Mouse (Mus musculus) adrenal gland, postnatal 36 days (tissue): Measurements from ENCODE around the gene Cacng4. TPM values are rescaled to one million over a fixed set of nuclear protein-coding genes. Genes with fewer than 3 reads are reported as not detected.

Source experiments
- DNase-seq, 2 experiments: peaks; one replicate each; pipeline ENCODE4 v3.0.0; 2021; ENCODE audit warnings: mixed read lengths in 1 of 2
- long read RNA-seq, 2 experiments: library from polyadenylated mRNA; stranded (forward); transcript quantifications; one replicate each; pipeline ENCODE4 v2.0.0; 2021; ENCODE audit warnings: borderline sequencing depth in 2 of 2
- total RNA-seq, 2 experiments: library from RNA; stranded (reverse); gene quantifications; 2 replicates each; pipeline ENCODE4 v1.2.3; 2021

Gene Cacng4
- total RNA-seq = 1 to 10 TPM; 1.9 to 2.0 TPM
- long read RNA-seq, experiment 1, partial matches to known transcripts = 0 of 3 reads
- long read RNA-seq, experiment 1, other reads (novel, unspliced or antisense) = 0 of 3 reads
- long read RNA-seq, experiment 2 = 0 reads

DNA sequence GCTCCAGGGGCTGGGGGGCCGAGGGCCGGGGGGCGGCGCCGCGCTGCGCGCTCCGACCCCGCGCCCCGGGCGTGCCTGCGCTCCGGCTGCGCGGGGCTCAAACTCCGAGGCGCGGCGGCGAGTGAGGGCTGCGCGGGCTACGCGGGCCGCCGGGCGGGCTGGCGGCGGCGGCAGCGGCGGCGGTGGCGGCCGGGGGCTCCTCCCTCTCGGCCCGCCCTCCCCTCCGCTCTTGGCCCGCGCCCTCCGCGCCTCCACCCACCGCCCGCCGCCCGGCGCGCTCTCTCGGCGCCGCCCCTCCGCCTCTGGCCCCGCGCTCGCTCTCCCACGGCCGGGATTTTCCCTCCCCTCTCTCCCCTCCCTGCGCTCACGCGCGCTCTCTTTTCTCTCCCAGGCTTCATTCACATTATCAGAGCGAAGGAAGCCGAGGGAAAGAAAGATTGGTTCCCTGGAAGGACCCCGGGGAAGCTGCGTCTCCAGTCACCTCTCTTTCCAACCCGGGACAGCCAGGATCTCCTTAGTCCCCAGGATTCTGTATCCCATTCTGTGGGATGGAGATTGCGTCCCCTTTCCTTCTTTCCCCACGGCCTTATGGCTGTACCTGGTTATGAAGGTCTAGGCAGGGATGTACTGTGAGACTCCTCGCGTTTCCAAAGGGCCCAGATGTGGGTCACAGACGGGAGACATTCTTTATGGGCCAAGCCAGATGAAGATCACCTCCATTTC, at the start of gene Cacng4:
TSS of gene Cacng4 (minus strand) at position 11 of the 723 bp plus-strand sequence.
- peak; percentile 30 to 46 for DNase-seq

GRCm38 (mm10) chr11:107833351-107834040, 39.1 kb upstream of the Cacng4 start:
- DNase-seq = no peak

DNA sequence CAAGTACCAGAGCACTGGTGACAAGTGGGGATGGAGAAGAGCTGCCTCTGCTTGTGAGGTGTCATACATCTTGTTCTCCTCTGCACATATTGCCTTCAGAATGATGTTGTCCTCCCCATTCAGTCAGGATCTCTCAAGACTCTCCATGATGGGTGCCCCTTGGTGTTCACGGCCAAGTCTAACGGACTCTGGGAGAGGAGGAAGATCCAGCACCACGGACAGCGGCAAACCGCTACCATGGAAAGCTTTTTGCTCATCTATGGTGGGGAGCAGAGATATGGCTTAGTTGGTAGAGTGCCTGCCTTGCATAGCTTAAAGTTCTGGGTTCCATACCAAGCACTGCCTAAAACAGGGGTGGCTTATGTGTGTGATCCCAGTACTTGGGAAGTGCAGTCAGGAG, 22.8 kb upstream of the Cacng4 start:
- peak; percentile 9 to 28 for DNase-seq

DNA sequence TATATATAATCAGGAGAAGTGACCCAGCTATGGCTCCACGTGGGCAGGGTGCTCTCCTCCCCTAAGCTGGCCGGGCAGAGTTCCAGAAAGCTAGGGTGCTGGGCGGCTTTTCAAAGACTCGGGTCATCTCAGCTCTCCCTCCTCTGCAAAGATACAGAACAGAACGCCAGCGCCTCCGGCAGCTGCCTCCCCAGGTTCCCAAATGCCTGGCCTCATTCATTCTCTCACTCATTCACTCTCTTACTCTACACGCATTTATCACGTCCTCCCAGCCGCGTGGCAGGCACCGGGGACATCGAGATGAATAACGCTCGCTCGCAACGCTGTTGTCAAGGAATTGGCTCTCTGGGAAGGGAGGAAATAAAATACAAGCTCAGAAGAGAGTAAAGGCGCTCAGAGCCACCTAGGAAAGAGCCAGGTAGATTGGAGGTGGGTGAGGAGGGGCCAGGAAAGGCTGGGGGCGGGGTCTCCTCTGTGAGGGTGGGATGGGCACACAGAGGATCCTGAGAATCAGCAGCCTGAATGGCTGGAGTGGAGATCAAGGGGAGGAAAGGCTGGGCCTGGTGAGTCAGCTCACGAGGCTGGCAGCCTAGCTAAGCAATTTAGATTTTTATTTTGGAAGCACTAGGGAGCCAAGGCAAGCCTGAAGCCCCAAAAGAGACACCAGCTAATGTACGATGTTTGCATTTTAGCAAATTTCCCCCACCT, 18.7 kb upstream of the Cacng4 start:
- DNase-seq = peak; percentile 59 to 67

GRCm38 (mm10) chr11:107812429-107812828, 18.1 kb upstream of the Cacng4 start:
- no peak for DNase-seq

- DNase-seq = peak; percentile 10 to 16
Observed at GRCm38 (mm10) chr11:107808508-107808907, 14.2 kb upstream of the Cacng4 start.

GRCm38 (mm10) chr11:107806058-107806457, 11.7 kb upstream of the Cacng4 start:
- no peak for DNase-seq

DNA sequence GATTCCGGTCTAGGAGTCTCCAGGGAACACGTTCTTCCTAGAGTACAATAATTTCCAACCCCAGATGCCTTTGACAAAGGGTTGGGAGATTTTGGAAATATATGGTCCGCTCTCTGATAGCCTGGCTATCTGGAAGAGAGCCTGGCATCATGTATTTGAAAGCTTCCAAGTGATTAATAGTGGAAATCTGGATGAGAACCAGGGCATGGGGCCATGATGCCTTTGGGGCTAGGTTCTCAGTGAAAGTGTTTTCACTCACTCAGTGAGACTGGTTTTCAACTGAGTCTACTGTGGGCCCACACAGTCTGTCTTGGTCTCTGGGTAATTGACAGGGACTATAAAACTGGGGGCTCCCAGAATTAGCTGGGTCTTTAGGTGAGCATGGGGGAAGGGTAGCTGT, 7.6 kb upstream of the Cacng4 start:
- DNase-seq = no peak

- no peak for DNase-seq
Observed at GRCm38 (mm10) chr11:107799331-107799730, 5.0 kb upstream of the Cacng4 start.

DNA sequence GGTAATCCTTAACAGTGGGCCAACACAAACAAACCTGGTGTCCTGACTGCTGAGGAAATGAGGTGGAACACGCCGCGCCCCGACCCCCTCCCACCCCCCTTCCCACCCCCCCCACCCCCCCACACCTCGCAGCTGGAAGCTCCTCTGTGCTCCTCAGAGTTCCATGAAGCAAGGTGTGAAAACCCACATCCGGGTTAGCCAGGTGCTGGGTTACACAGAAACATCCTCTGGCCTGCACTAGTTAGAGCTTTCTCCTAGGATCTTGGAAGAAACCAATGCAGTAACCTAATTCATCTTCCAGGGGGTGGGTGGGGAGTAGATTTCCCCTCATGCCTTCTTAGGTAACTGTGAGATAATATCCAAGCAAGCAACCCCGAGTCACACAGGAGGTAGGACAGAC, 2.0 kb upstream of the Cacng4 start:
- DNase-seq = no peak

DNA sequence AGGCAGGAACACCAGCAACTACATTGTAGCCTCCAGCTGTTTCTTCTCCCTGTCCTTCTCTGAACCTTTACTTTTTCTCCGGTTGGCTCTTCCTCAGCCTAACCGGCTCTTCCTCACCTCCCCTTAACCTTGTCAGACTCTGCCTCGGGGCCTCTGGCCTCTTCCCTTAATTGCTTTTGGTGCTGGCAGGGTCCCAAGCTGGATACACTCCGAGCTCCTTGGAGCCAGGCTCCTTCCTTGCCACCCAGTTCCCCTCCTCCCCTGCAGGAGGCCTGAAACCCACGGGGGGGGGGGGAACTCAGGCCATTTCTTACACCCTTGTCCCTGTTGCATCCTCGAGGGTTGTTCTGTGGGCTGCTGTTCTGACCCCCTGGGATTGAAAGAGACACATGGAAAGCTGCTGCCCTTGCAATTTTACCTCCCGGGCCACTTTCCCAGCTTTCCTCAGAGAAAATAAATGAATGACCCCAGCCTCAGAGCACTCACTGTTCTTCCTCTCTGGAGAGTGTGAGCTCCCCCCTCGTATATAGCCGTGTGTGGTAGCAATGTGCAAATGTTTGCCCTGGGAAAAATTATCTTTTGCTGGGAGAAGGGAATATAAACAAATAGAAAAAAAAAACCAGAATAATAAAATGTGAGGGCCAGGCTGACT, 1.2 kb upstream of the Cacng4 start:
- DNase-seq = peak; percentile 27 to 39

DNA sequence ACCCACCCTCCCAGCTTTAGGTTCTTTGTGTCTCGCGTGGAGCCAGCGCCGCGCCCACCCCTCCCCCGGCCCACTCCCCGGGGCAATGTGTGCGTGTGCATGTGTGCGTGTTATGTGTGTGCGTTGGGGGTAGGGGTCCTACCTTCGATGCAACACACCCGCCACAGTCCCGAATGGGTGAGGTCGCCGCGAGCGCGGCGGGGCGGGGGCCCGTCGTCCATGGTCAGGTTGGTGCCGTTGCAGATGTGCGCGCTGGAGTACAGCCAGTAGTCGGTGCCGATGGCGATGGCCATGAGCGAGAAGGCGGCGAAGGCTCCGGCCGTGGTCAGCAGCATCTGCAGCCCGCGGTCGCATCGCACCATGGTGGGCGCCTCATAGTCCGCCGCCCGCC, 259 bp downstream of the Cacng4 start:
- peak; percentile 38 to 41 for DNase-seq

DNA sequence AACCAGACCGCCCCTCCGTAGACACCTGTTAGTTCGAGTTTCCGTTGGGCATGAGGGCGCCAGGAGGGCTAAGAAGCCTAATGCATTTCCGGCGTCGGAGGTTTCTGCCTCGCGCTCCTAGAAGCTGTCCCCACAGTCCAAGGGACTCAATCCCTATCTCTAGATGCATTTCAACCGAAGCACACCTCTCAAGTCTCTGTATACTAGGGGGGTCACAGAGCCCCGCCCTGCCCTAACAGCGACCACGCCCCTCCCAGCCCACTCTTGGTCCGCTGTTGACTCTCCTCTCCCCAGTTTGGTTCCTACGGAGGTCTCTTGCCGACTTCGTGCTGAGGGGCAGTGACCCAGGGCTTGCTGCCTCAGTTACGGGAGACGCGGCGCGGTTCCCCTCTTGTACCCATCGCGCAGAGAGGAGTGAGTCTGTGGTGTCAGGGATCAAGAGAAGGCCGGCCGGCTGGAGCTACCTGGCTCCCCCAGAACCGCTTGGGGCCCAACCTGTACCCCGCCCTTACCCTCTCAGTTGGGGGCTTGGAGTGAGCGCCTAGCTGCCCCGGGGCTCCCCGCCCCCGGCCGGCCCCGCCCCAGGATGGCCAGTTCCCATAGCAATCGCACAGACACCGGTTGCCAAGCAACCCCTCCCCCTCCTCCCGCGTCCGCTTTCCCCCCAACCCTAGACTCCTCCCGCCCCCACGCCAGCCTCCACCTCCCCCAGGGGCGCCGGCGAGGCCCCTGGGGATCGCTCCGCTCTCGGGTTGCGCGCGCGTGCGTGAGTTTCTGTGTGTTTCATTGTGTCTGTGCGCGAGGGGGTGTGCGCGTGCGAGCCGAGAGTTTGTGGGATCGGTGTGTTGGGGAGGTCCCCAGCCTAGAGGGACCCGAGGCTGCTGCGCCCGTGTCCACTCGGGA, 906 bp downstream of the Cacng4 start:
- peak; percentile 4 to 12 for DNase-seq

GRCm38 (mm10) chr11:107792136-107792535, 2.2 kb downstream of the Cacng4 start:
- DNase-seq = no peak

- no peak for DNase-seq
Observed at GRCm38 (mm10) chr11:107785761-107786160, 8.6 kb downstream of the Cacng4 start.

DNA sequence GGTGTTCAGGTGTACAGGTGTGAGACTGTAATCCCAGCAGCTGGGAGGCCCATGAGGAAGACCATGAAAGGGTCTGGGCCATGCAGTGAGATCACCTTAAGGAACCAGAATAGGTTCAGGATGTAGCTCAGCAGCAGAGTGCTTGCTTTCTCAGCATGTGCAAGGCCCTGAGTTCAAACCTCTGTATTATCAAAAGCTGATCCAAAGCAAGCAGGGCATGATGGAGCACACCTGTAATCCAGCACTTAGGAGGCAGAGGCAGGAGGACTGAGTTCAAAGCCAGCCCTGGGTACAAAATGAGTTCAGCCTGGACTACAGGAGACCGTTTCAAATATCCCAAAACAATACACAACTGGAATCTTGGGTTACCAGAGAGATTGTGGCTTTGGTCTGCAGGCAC, 9.1 kb downstream of the Cacng4 start:
- DNase-seq = no peak

- no peak for DNase-seq
Observed at GRCm38 (mm10) chr11:107783861-107784754, 10.2 kb downstream of the Cacng4 start.

- DNase-seq = no peak
Observed at GRCm38 (mm10) chr11:107782591-107782990, 11.8 kb downstream of the Cacng4 start.

- no peak for DNase-seq
Observed at GRCm38 (mm10) chr11:107778859-107779258, 15.5 kb downstream of the Cacng4 start.

DNA sequence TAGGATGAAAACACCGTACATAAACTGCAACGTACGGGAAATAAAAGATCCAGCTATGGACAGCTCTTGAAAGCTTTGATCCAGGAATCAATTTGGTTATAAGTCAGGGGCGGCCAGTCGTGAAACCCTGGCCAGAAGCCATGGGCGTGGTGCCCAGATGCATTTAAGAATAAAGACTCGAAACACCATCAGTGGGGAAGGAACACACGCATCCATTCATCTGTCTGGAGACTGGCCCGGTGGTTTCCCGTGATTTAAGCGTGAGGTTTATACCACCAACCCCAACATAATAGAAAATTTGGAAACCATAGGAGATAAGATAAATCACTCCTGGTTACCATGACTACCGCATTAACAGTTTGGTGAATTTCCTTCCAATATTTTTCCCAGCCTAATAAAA, 16.9 kb downstream of the Cacng4 start:
- DNase-seq = no peak
